Mouse (Mus musculus) megakaryocyte, embryonic 14.5 days (primary cell): Measurements from ENCODE around the gene Spag7.

Experiments used
- FLI1 ChIP-seq: IDR thresholded peaks from 2 replicates; pipeline ENCODE4 v1.6.1; 2012; ENCODE audit warnings: low read length, inconsistent platforms, mixed read lengths
- GATA1 ChIP-seq: IDR thresholded peaks from 3 replicates; pipeline ENCODE4 v1.6.1; 2012; ENCODE audit warnings: mixed read lengths, low read length, inconsistent platforms, borderline replicate concordance

GRCm38 (mm10) chr11:70654198-70654922 lies 14.9 kb downstream of the Spag7 start, which contains the start of gene Pfn1:
- TF ChIP-seq GATA1: no peak
- TF ChIP-seq FLI1: no peak
